Mouse (Mus musculus) layer of hippocampus, adult 9-10 months (tissue): ENCODE measurements around the gene Sox1.

Experiments used
- DNase-seq: peaks from one replicate; pipeline ENCODE4 v3.0.0; 2022; ENCODE audit warnings: low spot score

The Sox1 gene

GRCm38 (mm10) chr8:12425906-12426305 is 30.8 kb downstream of the Sox1 start:
- DNase-seq: no peak

GRCm38 (mm10) chr8:12427346-12427745 is 32.3 kb downstream of the Sox1 start:
- DNase-seq: no peak

GRCm38 (mm10) chr8:12427886-12428799 is 33.0 kb downstream of the Sox1 start:
- DNase-seq: no peak

- no peak for DNase-seq
These were observed 33.8 kb downstream of the Sox1 start for GRCm38 (mm10) chr8:12428931-12429330.

GRCm38 (mm10) chr8:12429601-12430172 is 34.6 kb downstream of the Sox1 start:
- no peak for DNase-seq

- DNase-seq: no peak
These were observed 35.2 kb downstream of the Sox1 start for GRCm38 (mm10) chr8:12430173-12430899.

- no peak for DNase-seq
These were observed 36.0 kb downstream of the Sox1 start for GRCm38 (mm10) chr8:12430900-12431737.

GRCm38 (mm10) chr8:12431738-12432055 is 36.6 kb downstream of the Sox1 start:
- no peak for DNase-seq

GRCm38 (mm10) chr8:12432546-12432945 is 37.5 kb downstream of the Sox1 start:
- no peak for DNase-seq

GRCm38 (mm10) chr8:12434771-12435170 is 39.7 kb downstream of the Sox1 start:
- no peak for DNase-seq

GRCm38 (mm10) chr8:12438021-12438420 is 42.9 kb downstream of the Sox1 start:
- no peak for DNase-seq

- DNase-seq: no peak
These were observed 43.9 kb downstream of the Sox1 start for GRCm38 (mm10) chr8:12439044-12439443.

GRCm38 (mm10) chr8:12439846-12440245 is 44.8 kb downstream of the Sox1 start:
- no peak for DNase-seq

- DNase-seq: no peak
These were observed 45.9 kb downstream of the Sox1 start for GRCm38 (mm10) chr8:12440997-12441396.

GRCm38 (mm10) chr8:12445258-12445657 is 50.2 kb downstream of the Sox1 start:
- DNase-seq: no peak

GRCm38 (mm10) chr8:12445926-12446680 is 51.0 kb downstream of the Sox1 start:
- no peak for DNase-seq
